Mouse (Mus musculus) lung, postnatal 14 days (tissue): ENCODE measurements at regions not wholly inside any gene's neighbourhood (a gene's known extent, or its start where the extent isn't known, plus 50 kb on each side); places are given as distances from the start of the nearest gene placed in this dataset.
A peak's percentile ranks its signal among the peaks of the same experiment; 100 is the strongest.

ENCODE experiments used
- DNase-seq: peaks from one replicate; pipeline ENCODE4 v3.0.0; 2021

DNA sequence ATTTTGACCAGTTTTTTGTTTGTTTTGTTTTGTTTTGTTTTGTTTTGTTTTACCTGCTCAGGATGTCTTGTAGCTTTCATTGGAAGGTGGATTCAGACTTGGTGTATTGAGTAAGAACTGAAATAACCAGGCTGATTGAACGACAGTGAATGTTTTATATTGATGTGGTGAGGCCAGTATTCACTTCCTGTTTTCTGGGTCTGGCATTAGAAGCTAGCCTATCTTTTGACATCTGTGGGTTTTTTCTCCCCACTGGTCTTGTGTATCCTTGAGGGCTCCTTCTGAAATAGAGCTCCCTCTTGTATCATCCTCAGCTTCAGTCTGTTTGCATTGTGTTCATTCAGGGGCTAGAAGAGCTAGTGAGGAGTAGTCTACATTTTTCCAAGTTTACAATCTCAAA lies 175.5 kb downstream of the 1700129C05Rik start:
- no peak for DNase-seq

- DNase-seq: no peak
These were observed 197.7 kb downstream of the 1700129C05Rik start for GRCm38 (mm10) chr14:58944958-58945357.

DNA sequence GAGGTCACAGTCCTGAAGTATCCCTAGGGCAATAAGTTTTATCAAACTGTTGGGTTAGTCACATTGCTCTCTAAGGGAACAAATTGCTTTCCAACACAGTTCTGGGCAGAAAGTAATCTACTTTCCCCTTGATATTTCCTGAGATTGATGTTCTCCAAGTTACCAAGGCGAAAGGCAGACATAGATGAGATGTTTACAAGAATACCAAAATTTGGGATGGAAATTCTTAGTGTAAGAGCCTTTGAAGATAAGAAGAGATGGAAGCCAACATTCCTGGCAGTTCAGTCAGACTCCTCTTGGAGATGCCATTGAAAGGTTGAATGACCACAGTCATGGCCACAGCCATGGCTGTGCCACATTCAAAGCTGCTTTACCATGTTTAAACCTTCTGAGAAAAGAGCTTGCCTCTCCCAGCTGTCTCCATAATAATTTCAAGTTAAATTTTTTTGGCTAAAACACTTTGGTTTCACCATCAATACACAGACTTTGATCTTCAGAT lies 199.4 kb downstream of the 1700129C05Rik start:
- no peak for DNase-seq

- DNase-seq: no peak
These were observed 203.6 kb downstream of the 1700129C05Rik start for GRCm38 (mm10) chr14:58939086-58939485.

DNA sequence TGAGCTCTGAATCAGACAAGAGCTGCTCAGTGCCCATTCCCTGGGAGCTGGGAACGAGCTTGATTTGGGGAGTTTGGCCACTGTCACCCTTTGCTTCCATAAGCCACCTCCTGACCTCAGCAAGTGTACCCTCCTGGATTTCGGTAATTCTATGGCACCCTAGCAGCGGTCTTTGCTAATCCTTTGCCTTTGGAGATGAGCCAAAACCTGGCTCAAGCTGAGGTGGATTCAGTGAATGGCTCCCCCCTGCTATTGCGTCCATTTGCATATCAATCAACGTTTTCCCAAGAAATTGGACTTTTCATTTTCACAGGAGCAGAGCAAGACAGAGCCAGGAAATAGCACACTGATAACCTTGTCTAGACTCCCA lies 204.1 kb downstream of the 1700129C05Rik start:
- no peak for DNase-seq

DNA sequence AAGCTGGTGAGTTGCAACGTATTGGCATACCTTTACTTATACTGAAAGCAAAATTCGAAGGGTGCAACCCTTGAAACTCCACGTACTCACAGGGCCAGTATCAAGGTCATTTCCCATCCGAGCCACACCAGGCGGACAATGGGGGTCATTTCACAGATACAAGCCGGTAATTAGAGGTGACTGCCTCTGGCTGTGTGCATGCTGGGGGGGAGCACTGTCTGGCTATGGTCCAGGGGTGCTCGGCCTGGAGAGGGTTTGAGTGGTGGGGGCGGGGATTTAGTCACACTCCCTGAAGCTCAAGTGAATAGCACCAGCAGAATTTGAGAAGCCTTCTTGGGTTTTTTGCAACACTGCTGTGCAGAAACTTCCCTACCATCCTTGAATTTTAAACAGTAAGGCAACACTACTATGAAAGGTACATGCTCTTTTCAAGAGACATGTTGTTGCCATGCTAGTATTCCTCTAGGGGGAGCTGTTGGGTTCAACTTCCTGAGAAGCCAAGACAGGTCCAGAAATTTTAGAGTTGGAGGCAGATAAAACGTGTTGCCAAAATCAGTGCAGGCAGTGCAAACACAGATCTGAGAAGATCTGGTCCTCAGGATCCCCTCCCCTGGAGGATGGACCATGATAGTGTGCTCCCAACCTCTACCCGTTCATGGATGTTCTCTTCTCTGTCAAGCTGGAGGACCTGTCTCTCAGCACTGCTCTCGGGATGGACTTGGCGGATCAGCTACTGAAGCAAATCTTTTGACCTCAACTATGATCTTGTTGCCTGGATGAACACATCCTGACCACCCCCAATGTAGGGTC lies 204.7 kb downstream of the 1700129C05Rik start:
- DNase-seq: peak; percentile 3

DNA sequence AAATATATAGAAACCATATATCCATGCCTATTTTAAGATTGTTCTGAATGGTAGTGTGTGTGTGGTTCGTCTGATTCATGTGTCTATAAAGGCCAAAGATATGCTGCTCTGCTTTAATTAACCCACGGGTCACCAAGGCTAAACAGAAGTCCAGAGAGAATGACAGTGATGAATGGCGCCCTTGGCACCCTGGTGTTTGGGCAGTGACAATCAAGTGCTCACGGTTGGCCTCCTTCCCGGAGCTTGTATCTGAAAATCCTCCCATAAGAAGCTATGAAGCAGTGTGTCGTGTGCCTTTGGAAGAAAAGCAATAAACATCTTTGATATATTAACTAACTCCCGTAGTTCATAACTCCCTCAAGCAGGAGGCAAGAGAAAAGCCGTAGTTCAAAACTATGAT lies 205.4 kb downstream of the 1700129C05Rik start:
- DNase-seq: peak; percentile 11

GRCm38 (mm10) chr14:58936131-58936530 lies 206.6 kb downstream of the 1700129C05Rik start:
- no peak for DNase-seq

- no peak for DNase-seq
These were observed 224.8 kb downstream of the 1700129C05Rik start for GRCm38 (mm10) chr14:58917853-58918252.

DNA sequence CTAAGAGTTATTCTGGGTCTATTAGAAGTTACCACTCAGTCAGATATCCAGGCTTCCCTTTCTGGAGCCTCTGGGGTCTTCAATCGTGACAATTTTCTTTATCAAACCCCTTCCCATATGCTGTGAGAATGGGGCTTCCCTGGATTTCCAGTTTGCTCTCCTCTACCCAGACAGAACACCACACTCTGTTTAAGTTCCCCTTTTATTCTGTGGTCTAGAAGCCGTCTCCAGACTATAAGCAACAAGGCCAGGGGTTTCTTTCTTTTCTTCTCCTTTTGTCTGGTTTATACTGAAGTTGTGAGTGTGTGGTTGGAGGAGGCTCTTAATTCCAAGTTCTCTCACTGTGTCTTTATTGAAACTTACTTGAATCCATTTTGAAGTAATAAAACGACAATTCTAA lies 225.5 kb downstream of the 1700129C05Rik start:
- DNase-seq: no peak

DNA sequence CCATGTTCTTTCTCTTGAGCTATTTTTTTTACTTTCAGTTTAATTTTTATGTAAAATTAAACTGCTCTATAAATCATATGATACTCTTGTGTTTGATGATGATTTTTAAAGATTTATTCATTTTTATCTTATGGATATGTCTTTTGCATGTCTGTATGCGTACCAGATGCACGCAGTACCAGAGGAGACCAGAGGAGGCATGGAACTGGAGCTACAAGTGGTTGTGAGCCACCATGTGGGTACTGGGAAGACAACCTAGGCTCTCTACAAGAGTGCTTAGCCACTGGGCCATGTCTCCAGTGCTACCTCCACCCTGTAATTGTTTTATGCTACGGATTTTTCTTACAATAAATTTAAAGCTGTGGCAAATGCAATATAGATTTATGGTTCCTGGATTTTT lies 227.8 kb downstream of the 1700129C05Rik start:
- DNase-seq: no peak

DNA sequence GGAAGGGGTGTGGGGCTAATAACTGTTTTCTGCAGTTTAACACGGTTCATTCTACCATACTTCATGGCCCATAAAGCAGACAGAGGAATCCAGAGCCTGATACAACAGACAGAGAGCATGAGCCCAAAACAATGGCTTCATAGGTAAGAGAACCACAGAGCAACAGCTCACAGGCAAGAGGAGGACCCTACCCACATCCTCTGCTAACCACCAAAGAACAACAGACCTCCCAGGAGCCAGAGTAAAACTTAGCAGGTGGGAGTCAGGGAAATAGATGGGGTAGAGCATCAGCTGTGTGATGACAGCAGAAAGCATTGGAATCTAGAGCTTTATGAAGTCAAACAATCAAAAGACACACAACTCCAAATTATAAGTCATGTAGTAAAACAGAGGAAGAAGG lies 231.8 kb downstream of the 1700129C05Rik start:
- no peak for DNase-seq

DNA sequence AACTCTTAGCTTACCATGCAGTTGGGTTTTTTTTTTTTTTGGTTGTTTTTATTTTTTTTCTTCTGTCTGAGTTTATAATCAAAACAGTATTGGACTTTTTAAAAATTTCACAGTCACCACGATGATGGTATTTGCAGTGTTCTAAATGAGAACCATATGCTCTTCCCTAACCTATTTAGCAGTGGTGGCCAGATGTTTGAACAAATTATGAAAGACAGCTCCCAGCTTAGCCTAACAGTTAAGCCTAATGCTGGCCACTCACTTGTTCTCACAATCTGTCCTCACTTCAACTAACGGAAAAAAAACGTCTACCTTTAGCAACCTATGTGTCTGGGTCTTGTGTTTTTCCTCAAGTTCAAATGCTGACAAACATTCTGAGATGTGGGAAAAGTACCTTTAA lies 234.8 kb downstream of the 1700129C05Rik start:
- DNase-seq: no peak

- DNase-seq: no peak
These were observed 235.3 kb downstream of the 1700129C05Rik start for GRCm38 (mm10) chr14:58907359-58907758.

GRCm38 (mm10) chr14:58906631-58907030 lies 236.1 kb downstream of the 1700129C05Rik start:
- no peak for DNase-seq

- DNase-seq: no peak
These were observed 274.3 kb downstream of the 1700129C05Rik start for GRCm38 (mm10) chr14:58868176-58868949.

- no peak for DNase-seq
These were observed 275.1 kb downstream of the 1700129C05Rik start for GRCm38 (mm10) chr14:58867396-58868107.

DNA sequence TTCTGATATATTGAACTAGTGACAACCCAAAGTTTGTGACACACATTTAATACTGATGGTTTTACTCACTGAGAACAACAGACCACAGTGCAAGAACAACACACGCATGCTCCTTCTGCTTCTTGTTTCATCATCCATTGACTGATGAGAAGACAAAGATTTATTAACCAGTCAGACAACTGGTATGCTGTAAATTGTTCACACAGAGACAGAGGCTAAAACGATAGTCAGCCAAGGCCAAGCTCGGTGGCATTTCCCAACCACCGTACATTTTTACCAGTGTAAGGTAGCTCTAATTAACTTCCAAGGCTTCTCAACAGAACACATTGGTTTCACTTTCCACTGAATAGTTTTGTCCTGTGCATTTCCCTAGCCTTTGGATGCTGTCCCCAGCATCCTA lies 287.8 kb downstream of the 1700129C05Rik start:
- no peak for DNase-seq

DNA sequence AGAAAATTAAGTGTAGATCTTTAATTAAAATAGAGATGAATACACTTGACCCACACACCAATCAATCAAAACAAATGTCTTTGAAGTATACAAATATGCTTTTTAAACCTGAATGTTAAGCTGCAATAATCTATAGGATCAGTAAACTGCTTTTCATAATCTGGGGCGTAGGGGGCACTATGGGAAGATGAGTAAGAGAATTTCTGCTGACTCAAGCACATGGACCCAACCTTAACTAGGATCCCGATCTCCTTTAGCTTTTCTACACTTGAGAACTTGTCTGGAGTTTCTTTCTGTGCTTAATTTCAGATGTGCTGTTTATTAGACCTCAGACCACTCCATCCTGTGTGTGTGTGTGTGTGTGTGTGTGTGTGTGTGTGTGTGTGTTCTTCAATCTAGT lies 298.1 kb downstream of the 1700129C05Rik start:
- no peak for DNase-seq

- DNase-seq: no peak
These were observed 300.4 kb downstream of the 1700129C05Rik start for GRCm38 (mm10) chr14:58842196-58842886.

DNA sequence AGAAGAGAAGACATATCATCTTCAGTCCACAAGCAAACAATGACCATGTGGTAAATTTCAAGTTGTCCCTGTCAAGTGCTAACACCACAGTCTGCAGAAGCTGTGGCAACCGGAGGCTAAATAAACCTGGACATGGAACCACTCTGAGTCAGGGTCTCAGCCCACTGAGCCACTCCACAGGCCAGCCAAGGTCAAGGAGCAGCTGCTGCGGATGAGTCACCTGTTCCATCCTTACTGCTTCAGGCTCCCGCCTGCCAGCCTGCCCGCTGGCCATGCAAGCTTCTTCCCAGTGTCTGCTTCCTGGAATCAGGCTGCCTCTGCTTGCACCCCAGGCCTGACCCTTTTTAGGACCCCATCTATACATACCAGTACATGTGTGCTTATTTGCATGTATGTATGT lies 319.8 kb downstream of the 1700129C05Rik start:
- no peak for DNase-seq

DNA sequence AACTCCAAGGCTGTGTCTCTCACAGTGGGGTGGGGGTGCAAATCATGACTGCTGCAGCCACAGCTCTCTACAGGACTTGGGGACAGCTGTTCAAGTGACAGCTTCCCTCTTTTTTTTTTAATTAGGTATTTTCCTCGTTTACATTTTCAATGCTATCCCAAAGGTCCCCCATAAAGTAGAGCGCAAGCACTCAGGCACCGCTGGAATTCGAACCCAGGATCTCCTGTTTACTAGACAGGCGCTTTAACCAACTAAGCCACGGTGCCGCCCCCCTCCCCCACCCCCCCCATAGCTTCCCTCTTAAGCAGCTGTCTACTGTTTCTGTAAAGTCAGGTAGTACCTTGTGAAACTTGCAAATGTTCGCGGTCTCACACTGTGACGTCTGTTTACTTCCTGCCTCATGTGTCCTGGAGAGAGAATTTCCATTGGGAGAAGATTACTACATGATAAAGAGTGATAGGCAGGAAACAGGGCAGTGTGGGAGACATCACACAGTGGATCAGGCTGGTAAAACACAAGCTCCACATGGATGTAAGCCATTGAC lies 324.7 kb downstream of the 1700129C05Rik start:
- peak; percentile 48 for DNase-seq

- no peak for DNase-seq
These were observed 326.2 kb downstream of the 1700129C05Rik start for GRCm38 (mm10) chr14:58816540-58816876.
